Mouse (Mus musculus): ENCODE measurements around the gene Zfp180. TPM values are rescaled to one million over a fixed set of nuclear protein-coding genes. Genes with fewer than 3 reads are reported as not detected.
A peak's percentile ranks its signal among the peaks of the same experiment; 100 is the strongest.

Zfp180 gene
- polyA plus RNA-seq, 1 experiment from 2014 or later = 8.6 TPM

DNA sequence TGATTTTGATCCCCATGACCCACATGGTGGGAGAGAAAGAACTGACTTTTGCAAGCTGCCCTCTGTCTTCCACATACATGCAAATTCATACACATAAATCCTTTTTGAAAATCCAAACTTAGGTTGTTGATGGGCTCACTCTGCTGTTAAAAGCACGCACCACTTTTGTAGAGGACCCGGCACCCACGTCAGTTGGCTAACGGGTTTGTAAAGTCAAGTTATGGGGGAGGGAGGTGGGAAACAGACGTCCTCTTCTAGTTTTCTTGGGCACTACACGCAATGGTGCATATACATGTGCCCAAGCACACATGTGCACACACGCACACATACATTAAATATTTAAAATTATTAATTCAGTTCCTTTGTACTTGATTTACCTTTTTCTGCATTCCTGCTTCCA lies 29.1 kb downstream of the Zfp180 start:
- WGBS (ENCODE audit: insufficient replicate concordance) = 78% methylated on average over 7 of the region's 7 CpGs
- no peak overlapping the region for H3K9ac ChIP-seq (ENCODE audit: low read depth, low read length)

DNA sequence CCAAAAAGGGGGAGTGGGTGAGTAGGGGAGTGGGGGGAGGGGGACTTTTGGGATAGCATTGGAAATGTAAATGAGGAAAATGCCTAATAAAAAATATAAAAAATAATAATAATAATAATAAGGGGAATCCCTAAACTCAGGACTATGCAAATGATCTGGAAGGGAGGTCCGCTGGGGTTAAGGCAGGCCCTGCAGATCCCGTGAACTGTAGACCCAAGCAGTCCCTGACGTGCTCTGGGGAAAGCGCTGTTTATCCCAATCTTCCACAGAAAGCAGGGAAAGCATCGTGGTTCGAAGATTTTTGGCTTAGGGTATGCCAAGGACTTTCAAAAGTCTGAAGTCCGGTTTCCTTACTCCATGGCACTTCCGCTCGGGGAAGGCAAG lies 30.0 kb downstream of the Zfp180 start:
- peak overlapping the region; percentile 51 for H3K4me2 ChIP-seq (ENCODE audit: low read depth, low read length)
- no peaks in the 10 kb centered on the region for H3K27me3 ChIP-seq (ENCODE audit: control insufficient read depth, insufficient read depth, low read depth, low read length)
- no peak overlapping the region for H3K27ac ChIP-seq (ENCODE audit: low read length)
- H3K9me3 ChIP-seq (replicated peaks; ENCODE audit: control insufficient read depth, low read length) = peaks cover 10% of the 10 kb centered on the region
- peaks cover 11% of the 10 kb centered on the region for H3K36me3 ChIP-seq (ENCODE audit: control insufficient read depth, insufficient read depth)
- H3K4me3 ChIP-seq (ENCODE audit: low read depth, low read length) = peak overlapping the region; percentile 58
- no peak for ATAC-seq (ENCODE audit: low read depth)
- peak overlapping the region; percentile 28; the same call in 1 of the 2 replicates for H3K9ac ChIP-seq (ENCODE audit: low read depth, low read length)
- H3K4me1 ChIP-seq (ENCODE audit: control insufficient read depth, low read depth, low read length) = peaks cover 7% of the 10 kb centered on the region
- 21% methylated on average over 9 of the region's 9 CpGs for WGBS (ENCODE audit: insufficient replicate concordance)

More for the DNA sequence above, 29.1 kb downstream of the Zfp180 start:
- H3K4me1 ChIP-seq (ENCODE audit: control insufficient read depth, low read depth, low read length) = peaks cover 7% of the 10 kb centered on the region
- H3K27me3 ChIP-seq (ENCODE audit: control insufficient read depth, insufficient read depth, low read depth, low read length) = no peaks in the 10 kb centered on the region
- peaks cover 20% of the 10 kb centered on the region for H3K36me3 ChIP-seq (ENCODE audit: control insufficient read depth, insufficient read depth)
- no peak overlapping the region for H3K27ac ChIP-seq (ENCODE audit: low read length)
- H3K9me3 ChIP-seq (replicated peaks; ENCODE audit: control insufficient read depth, low read length) = peaks cover 19% of the 10 kb centered on the region
- no peak for ATAC-seq (ENCODE audit: low read depth)
- no peak overlapping the region for H3K4me2 ChIP-seq (ENCODE audit: low read depth, low read length)
- no peak overlapping the region for H3K4me3 ChIP-seq (ENCODE audit: low read depth, low read length)

DNA sequence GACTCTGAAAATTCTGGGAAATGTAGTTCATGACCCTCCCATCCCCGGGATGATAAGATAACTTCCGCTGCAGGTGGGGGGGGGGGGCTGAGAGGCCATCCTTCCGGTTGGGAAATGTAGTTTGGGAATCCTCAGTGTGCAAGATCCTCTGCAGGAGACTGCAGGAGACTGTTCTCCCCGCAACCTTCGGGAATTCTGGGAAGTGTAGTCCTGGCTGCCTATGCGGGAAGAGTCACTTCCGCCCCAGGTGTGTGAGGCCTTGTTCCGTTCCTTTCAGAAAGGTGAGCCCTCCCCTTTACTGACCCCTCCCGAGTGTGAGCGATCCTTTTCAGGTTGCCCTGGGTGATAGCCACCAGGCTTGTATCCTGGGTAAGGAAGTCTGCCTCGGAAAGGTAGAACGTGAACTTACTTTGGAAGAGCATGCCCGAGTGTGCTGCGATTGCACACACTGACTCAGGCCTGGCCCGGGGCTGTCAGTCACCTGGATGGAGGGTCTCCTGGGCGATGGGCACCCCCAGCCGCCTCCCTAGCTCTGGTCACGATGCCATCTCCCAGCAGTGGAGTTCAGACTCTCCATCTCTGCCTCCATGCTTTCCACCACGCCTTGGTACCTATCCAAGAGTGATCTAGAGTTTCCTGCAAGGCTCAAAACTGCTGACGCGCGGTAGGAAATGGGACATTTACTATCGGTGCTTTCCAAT lies 30.6 kb downstream of the Zfp180 start, which contains the start of gene Zfp112:
TSS of gene Zfp112 (plus strand) at position 159 of the 701 bp plus-strand sequence.
- Histone ChIP-seq H3K27me3 (ENCODE audit: control insufficient read depth, insufficient read depth, low read depth, low read length) (no peaks in the 10 kb centered on the region), H3K27ac (ENCODE audit: low read length) (peak within 1 kb of the TSS; percentile 16), H3K4me3 (ENCODE audit: low read depth, low read length) (peak within 1 kb of the TSS; percentile 58), H3K9me3 (replicated peaks; ENCODE audit: control insufficient read depth, low read length) (peaks cover 4% of the 10 kb centered on the region; the same call in 1 of the 2 replicates), H3K4me2 (ENCODE audit: low read depth, low read length) (peak within 1 kb of the TSS; percentile 51), H3K9ac (ENCODE audit: low read depth, low read length) (peak within 1 kb of the TSS; percentile 33), H3K36me3 (ENCODE audit: control insufficient read depth, insufficient read depth) (peaks cover 6% of the 10 kb centered on the region), H3K4me1 (ENCODE audit: control insufficient read depth, low read depth, low read length) (peaks cover 7% of the 10 kb centered on the region)
- ATAC-seq (ENCODE audit: low read depth) = peak; percentile 94
- WGBS (ENCODE audit: insufficient replicate concordance) = 5% methylated on average over 23 of the region's 23 CpGs

DNA sequence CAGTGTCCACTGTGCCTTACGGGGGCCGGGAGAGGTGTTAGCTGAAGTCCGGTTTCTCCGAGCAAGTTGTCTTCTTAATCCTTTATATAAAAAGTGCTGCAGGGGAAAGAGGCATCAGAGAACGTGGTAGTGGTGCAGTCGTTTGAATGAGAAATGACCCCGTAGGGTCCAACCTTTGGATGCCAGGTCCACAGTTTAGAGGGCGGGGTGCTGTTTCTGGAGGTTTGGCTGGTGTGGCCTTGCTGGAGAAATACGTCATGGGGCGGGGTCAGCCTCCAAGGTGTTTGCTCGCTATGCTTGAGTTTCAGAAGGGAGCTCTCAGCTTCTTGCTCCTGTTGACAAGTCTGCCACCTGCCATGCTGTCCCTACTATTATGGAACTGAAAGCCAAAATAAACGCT lies 31.3 kb downstream of the Zfp180 start:
- no peaks in the 10 kb centered on the region for H3K27me3 ChIP-seq (ENCODE audit: control insufficient read depth, insufficient read depth, low read depth, low read length)
- peak overlapping the region; percentile 16 for H3K27ac ChIP-seq (ENCODE audit: low read length)
- H3K4me2 ChIP-seq (ENCODE audit: low read depth, low read length) = peak overlapping the region; percentile 51
- peaks cover 7% of the 10 kb centered on the region for H3K4me1 ChIP-seq (ENCODE audit: control insufficient read depth, low read depth, low read length)
- WGBS (ENCODE audit: insufficient replicate concordance) = 16% methylated on average over 12 of the region's 12 CpGs
- H3K9ac ChIP-seq (ENCODE audit: low read depth, low read length) = peak overlapping the region; percentile 33
- H3K4me3 ChIP-seq (ENCODE audit: low read depth, low read length) = peak overlapping the region; percentile 58
- peaks cover under 1% of the 10 kb centered on the region; the same call in 1 of the 2 replicates for H3K9me3 ChIP-seq (replicated peaks; ENCODE audit: control insufficient read depth, low read length)
- peak; percentile 42; the same call in 1 of the 2 replicates for ATAC-seq (ENCODE audit: low read depth)
- no peaks in the 10 kb centered on the region for H3K36me3 ChIP-seq (ENCODE audit: control insufficient read depth, insufficient read depth)

DNA sequence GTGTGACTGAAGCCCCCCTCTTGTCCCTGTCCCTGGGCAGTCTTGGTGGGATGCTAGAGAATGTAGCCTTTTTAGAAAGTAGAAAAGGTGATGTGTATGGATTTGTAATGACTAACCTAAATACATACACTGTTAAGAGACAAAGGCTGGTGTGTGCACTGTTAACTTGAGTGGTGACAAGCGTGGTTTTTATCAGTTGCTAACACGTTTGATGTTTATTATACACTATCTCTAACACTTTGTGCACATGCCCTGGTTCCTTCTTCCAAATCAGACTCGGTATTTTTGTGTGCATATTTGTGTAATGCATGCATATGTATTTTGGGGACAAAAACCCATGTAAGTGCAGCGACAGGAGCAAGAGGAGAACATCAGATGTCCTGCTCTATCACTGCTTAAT lies 34.9 kb downstream of the Zfp180 start:
- Histone ChIP-seq H3K9ac (ENCODE audit: low read depth, low read length) (no peak overlapping the region), H3K9me3 (replicated peaks; ENCODE audit: control insufficient read depth, low read length) (no peaks in the 10 kb centered on the region), H3K27me3 (ENCODE audit: control insufficient read depth, insufficient read depth, low read depth, low read length) (no peaks in the 10 kb centered on the region), H3K36me3 (ENCODE audit: control insufficient read depth, insufficient read depth) (no peaks in the 10 kb centered on the region), H3K4me2 (ENCODE audit: low read depth, low read length) (no peak overlapping the region), H3K27ac (ENCODE audit: low read length) (no peak overlapping the region), H3K4me1 (ENCODE audit: control insufficient read depth, low read depth, low read length) (peaks cover 7% of the 10 kb centered on the region), H3K4me3 (ENCODE audit: low read depth, low read length) (no peak overlapping the region)
- ATAC-seq (ENCODE audit: low read depth) = no peak
- WGBS (ENCODE audit: insufficient replicate concordance) = 29% methylated on average over 4 of the region's 4 CpGs

DNA sequence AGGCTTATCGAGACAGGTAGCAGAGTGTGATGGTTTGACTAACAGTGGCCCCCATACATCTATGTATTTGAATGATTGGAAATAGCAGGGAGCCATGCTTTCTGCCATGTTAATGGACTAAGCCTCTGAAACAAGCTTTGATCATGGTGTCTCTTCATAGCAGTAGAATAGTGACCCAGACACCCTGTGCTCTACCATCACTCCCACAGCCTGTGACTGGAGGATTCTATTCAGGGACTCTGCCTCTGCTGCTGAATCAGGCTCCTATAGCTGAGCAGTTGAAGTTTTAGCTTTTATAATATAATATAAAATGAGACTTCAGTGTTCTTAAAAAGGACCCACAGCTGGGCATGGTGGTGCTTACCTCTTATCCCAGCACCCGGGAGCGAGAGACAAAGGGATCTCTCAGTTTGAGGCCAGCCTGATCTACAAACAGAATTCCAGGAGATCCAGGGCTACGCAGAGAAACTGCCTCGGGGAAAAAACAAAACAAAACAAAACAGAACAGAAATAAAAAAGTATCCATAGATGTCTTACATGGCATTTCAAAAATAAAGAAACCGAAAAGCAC lies 51.8 kb downstream of the Zfp180 start:
- Histone ChIP-seq H3K4me2 (ENCODE audit: low read depth, low read length) (peak overlapping the region; percentile 75), H3K27ac (ENCODE audit: low read length) (no peak overlapping the region), H3K9ac (ENCODE audit: low read depth, low read length) (peak overlapping the region; percentile 82), H3K4me1 (ENCODE audit: control insufficient read depth, low read depth, low read length) (peaks cover 11% of the 10 kb centered on the region), H3K4me3 (ENCODE audit: low read depth, low read length) (peak overlapping the region; percentile 82), H3K9me3 (replicated peaks; ENCODE audit: control insufficient read depth, low read length) (no peaks in the 10 kb centered on the region), H3K36me3 (ENCODE audit: control insufficient read depth, insufficient read depth) (no peaks in the 10 kb centered on the region; the same call in 1 of the 2 replicates), H3K27me3 (ENCODE audit: control insufficient read depth, insufficient read depth, low read depth, low read length) (no peaks in the 10 kb centered on the region)
- ATAC-seq (ENCODE audit: low read depth) = no peak
- WGBS (ENCODE audit: insufficient replicate concordance) = 18% methylated on average over 6 of the region's 6 CpGs

DNA sequence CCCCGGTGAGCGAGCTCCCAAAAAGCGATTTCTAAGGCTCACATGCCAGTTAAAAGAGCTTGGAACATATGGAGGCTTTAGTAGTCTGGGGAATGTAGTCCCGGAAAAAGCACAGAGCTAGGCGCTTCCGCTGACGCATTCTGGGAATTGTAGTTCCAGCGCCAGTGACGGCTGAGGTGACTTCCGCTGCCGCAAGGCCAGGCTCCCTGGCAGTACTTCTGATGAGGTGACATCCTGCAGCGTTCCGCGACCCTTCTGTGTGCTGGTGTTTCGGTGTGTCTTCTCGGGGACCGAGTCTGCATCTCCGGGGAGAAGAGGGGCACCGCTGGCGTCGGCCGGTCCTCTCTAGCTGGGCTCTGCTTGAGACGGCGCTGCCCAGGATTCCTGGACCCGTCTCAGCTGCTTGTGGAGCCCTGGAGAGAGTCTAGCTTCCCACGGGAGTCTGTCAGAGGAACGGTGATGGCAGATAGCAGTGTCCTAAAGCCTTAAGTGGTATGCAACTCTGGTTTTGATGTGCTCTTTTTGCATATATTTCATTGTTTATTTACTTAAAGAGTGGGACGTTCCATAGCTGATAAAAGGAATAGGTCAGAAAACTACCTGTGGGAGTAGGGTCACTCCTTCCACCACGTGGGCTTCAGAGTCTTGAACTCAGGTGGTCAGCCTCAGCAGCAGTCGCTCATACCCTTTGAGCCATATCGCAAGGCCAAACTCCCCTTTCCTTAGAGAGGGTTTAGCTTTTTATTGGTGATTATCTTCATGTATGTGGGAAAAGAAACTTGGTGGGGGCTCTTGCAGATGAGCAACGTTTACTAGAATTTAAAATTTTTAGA lies 52.5 kb downstream of the Zfp180 start, which contains the start of gene Zfp235:
TSS of gene Zfp235 (plus strand) at position 174 of the 833 bp plus-strand sequence.
- H3K9ac ChIP-seq (ENCODE audit: low read depth, low read length) = peak within 1 kb of the TSS; percentile 82
- H3K36me3 ChIP-seq (ENCODE audit: control insufficient read depth, insufficient read depth) = no peaks in the 10 kb centered on the region; the same call in 1 of the 2 replicates
- no peaks in the 10 kb centered on the region for H3K27me3 ChIP-seq (ENCODE audit: control insufficient read depth, insufficient read depth, low read depth, low read length)
- H3K4me3 ChIP-seq (ENCODE audit: low read depth, low read length) = peak within 1 kb of the TSS; percentile 82
- H3K4me1 ChIP-seq (ENCODE audit: control insufficient read depth, low read depth, low read length) = peaks cover 11% of the 10 kb centered on the region
- 3% methylated on average over 32 of the region's 32 CpGs for WGBS (ENCODE audit: insufficient replicate concordance)
- H3K9me3 ChIP-seq (replicated peaks; ENCODE audit: control insufficient read depth, low read length) = no peaks in the 10 kb centered on the region
- H3K27ac ChIP-seq (ENCODE audit: low read length) = no peak within 1 kb of the TSS
- peak within 1 kb of the TSS; percentile 75 for H3K4me2 ChIP-seq (ENCODE audit: low read depth, low read length)
- ATAC-seq (ENCODE audit: low read depth) = peak; percentile 97

DNA sequence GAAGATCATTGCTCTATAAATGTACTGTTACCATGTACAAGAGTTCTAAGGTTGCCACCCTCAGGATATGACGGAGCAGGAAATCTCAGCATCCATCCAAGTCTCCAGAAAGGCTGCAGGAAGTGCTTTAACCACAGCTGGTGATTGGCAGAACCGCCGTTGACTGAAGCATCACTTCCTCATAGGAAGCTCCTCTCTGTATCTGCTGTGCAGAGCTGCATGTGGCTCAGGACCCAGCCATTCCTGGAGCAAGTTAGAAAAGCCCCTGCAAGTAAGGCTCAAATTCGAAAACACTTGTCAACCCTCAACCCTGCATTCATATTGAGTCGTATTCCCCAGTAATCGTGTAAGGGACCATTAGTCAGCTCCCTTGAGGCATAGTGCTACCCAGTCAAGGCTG lies 60.8 kb downstream of the Zfp180 start:
- Histone ChIP-seq H3K27ac (ENCODE audit: low read length) (no peak overlapping the region), H3K4me1 (ENCODE audit: control insufficient read depth, low read depth, low read length) (no peaks in the 10 kb centered on the region), H3K27me3 (ENCODE audit: control insufficient read depth, insufficient read depth, low read depth, low read length) (no peaks in the 10 kb centered on the region), H3K36me3 (ENCODE audit: control insufficient read depth, insufficient read depth) (peaks cover 9% of the 10 kb centered on the region), H3K9me3 (replicated peaks; ENCODE audit: control insufficient read depth, low read length) (no peaks in the 10 kb centered on the region; the same call in 1 of the 2 replicates), H3K4me3 (ENCODE audit: low read depth, low read length) (no peak overlapping the region), H3K4me2 (ENCODE audit: low read depth, low read length) (no peak overlapping the region), H3K9ac (ENCODE audit: low read depth, low read length) (no peak overlapping the region)
- no peak for ATAC-seq (ENCODE audit: low read depth)
- 31% methylated on average over 6 of the region's 6 CpGs for WGBS (ENCODE audit: insufficient replicate concordance)

All from liver, embryonic 16.5 days (tissue).